Mouse (Mus musculus): Measurements from ENCODE around the gene Gm37240. TPM values are rescaled to one million over a fixed set of nuclear protein-coding genes. Genes with fewer than 3 reads are reported as not detected.

Gene Gm37240
- polyA plus RNA-seq, 1 experiment from 2014 or later: not detected

DNA sequence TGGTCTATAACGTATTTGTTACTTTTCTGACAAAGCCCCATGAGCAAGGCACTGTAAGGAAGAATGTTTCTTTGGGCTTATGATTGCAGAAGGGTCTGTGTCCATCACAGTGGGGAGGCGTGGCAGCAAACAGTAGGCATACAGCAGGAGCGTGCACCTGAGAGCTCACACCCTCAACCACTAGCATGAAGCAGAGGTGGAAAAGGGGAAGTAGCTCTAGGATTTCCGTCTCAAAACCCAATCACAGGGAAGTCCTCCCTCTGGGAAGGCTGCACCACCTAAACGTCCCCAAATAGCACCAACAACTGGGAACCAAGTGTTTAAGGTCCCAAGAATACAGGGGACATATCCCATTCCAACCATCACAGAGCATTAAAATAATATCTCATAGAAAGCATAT lies 26.3 kb downstream of the Gm37240 start:
- Histone ChIP-seq H3K27me3 (no peaks in the 10 kb centered on the region), H3K9ac (no peak overlapping the region), H3K27ac (replicated peaks) (no peak overlapping the region), H3K4me3 (no peak overlapping the region), H3K36me3 (no peaks in the 10 kb centered on the region), H3K4me2 (no peak overlapping the region), H3K9me3 (no peaks in the 10 kb centered on the region), H3K4me1 (replicated peaks) (no peaks in the 10 kb centered on the region)
- 89% methylated on average over 5 of the region's 5 CpGs for WGBS
- no peak for ATAC-seq (ENCODE audit: low read depth)

- H3K27ac ChIP-seq (replicated peaks): no peak overlapping the region
- no peak overlapping the region for H3K4me3 ChIP-seq
- H3K4me2 ChIP-seq: no peak overlapping the region
- no peak for ATAC-seq (ENCODE audit: low read depth)
- no peaks in the 10 kb centered on the region for H3K36me3 ChIP-seq
- 58% methylated on average over 6 of the region's 6 CpGs for WGBS
- H3K27me3 ChIP-seq: no peaks in the 10 kb centered on the region
- no peaks in the 10 kb centered on the region for H3K4me1 ChIP-seq (replicated peaks)
- H3K9me3 ChIP-seq: no peaks in the 10 kb centered on the region
- H3K9ac ChIP-seq: no peak overlapping the region
Observed at GRCm38 (mm10) chr3:85859311-85859710, 28.0 kb downstream of the Gm37240 start.

GRCm38 (mm10) chr3:85858140-85859135 lies 28.9 kb downstream of the Gm37240 start:
- H3K9ac ChIP-seq: no peak overlapping the region
- H3K4me1 ChIP-seq (replicated peaks): no peaks in the 10 kb centered on the region
- ATAC-seq (ENCODE audit: low read depth): no peak
- no peaks in the 10 kb centered on the region for H3K36me3 ChIP-seq
- no peak overlapping the region for H3K4me2 ChIP-seq
- 79% methylated on average over 11 of the region's 11 CpGs for WGBS
- H3K9me3 ChIP-seq: no peaks in the 10 kb centered on the region
- no peak overlapping the region for H3K27ac ChIP-seq (replicated peaks)
- no peak overlapping the region for H3K4me3 ChIP-seq
- no peaks in the 10 kb centered on the region for H3K27me3 ChIP-seq

DNA sequence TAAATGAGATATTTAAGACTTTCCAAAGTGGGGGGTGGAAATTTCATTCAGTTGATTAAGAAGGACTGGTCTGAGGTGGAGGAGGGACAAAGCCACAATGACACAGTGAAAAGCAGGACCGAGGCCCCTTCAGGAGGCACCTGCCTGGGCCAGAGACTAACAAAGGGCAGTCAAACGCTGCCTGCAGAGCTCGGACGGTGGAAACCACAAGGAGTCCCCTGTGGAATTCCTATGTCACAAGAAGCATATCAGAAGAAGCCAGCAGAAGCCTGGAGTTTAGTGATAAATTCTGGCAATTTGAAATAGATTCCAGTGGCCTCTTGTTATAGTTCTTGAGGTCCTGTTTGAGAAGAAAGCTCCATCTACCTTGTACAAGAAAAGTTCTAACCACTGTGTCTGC lies 30.2 kb downstream of the Gm37240 start:
- Histone ChIP-seq H3K9me3 (no peaks in the 10 kb centered on the region), H3K4me2 (no peak overlapping the region), H3K36me3 (no peaks in the 10 kb centered on the region), H3K27me3 (no peaks in the 10 kb centered on the region), H3K9ac (no peak overlapping the region), H3K4me3 (no peak overlapping the region), H3K4me1 (replicated peaks) (no peaks in the 10 kb centered on the region), H3K27ac (replicated peaks) (no peak overlapping the region)
- ATAC-seq (ENCODE audit: low read depth): no peak
- 21% methylated on average over 4 of the region's 4 CpGs for WGBS

GRCm38 (mm10) chr3:85855947-85856346 lies 31.4 kb downstream of the Gm37240 start:
- Histone ChIP-seq H3K4me3 (no peak overlapping the region), H3K27ac (replicated peaks) (no peak overlapping the region), H3K9ac (no peak overlapping the region), H3K9me3 (no peaks in the 10 kb centered on the region), H3K36me3 (no peaks in the 10 kb centered on the region), H3K4me1 (replicated peaks) (no peaks in the 10 kb centered on the region), H3K27me3 (no peaks in the 10 kb centered on the region), H3K4me2 (no peak overlapping the region)
- no peak for ATAC-seq (ENCODE audit: low read depth)
- WGBS: 90% methylated on average over 5 of the region's 5 CpGs

GRCm38 (mm10) chr3:85855043-85855442 lies 32.3 kb downstream of the Gm37240 start:
- Histone ChIP-seq H3K9me3 (no peaks in the 10 kb centered on the region), H3K4me3 (no peak overlapping the region), H3K4me2 (no peak overlapping the region), H3K27me3 (no peaks in the 10 kb centered on the region), H3K27ac (replicated peaks) (no peak overlapping the region), H3K4me1 (replicated peaks) (no peaks in the 10 kb centered on the region), H3K36me3 (no peaks in the 10 kb centered on the region), H3K9ac (no peak overlapping the region)
- no peak for ATAC-seq (ENCODE audit: low read depth)
- WGBS: 90% methylated on average over 3 of the region's 3 CpGs

DNA sequence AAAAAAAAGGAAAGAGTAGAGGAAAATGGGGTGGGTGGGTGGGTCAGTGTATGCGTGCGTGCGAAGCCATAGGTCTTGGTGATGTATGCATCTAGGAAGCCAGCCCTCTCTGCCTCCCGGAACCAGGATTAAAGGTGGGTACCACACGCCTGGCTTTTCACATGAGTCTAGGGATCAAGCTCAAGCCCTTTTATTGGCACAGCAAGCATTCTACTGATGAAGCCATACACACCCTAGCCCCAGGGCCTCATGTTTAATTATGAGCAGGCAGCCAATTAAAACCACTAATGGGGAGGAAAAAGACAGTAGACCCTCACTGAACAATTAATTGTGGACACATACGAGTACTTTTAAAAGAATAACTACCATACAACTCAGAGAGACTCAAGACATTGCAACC lies 33.2 kb downstream of the Gm37240 start:
- Histone ChIP-seq H3K9me3 (no peaks in the 10 kb centered on the region), H3K4me3 (no peak overlapping the region), H3K27ac (replicated peaks) (no peak overlapping the region), H3K4me1 (replicated peaks) (no peaks in the 10 kb centered on the region), H3K27me3 (no peaks in the 10 kb centered on the region), H3K9ac (no peak overlapping the region), H3K36me3 (no peaks in the 10 kb centered on the region), H3K4me2 (no peak overlapping the region)
- 77% methylated on average over 6 of the region's 6 CpGs for WGBS
- no peak for ATAC-seq (ENCODE audit: low read depth)

DNA sequence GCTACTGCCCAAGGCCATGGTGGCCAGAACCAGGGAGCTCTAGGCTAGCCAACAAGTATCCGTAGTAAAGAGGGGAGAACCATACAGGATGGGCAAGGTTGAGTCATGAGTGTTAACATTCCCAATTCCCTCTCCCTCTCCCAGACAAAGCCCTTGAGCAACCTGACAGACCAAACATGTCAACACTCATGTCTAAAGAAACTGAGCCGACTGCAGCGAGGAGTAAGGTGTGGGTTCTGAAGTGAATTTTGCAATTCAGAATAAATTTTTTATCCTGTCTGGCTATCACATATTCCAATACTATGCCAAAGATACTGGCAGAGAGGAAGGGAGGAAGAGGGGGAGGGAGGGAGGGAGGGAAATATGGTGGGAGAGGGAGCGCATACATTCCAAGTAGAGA lies 33.6 kb downstream of the Gm37240 start:
- Histone ChIP-seq H3K4me2 (no peak overlapping the region), H3K4me1 (replicated peaks) (no peaks in the 10 kb centered on the region), H3K36me3 (no peaks in the 10 kb centered on the region), H3K4me3 (no peak overlapping the region), H3K27ac (replicated peaks) (no peak overlapping the region), H3K9ac (no peak overlapping the region), H3K9me3 (no peaks in the 10 kb centered on the region), H3K27me3 (no peaks in the 10 kb centered on the region)
- ATAC-seq (ENCODE audit: low read depth): no peak
- WGBS: 97% methylated on average over 4 of the region's 4 CpGs

GRCm38 (mm10) chr3:85850079-85850478 lies 37.2 kb downstream of the Gm37240 start:
- Histone ChIP-seq H3K36me3 (no peaks in the 10 kb centered on the region), H3K4me2 (no peak overlapping the region), H3K4me1 (replicated peaks) (no peaks in the 10 kb centered on the region), H3K27ac (replicated peaks) (no peak overlapping the region), H3K27me3 (no peaks in the 10 kb centered on the region), H3K9ac (no peak overlapping the region), H3K9me3 (no peaks in the 10 kb centered on the region), H3K4me3 (no peak overlapping the region)
- WGBS: 98% methylated on average over 1 of the region's 1 CpGs
- ATAC-seq (ENCODE audit: low read depth): no peak

GRCm38 (mm10) chr3:85846316-85846715 lies 41.0 kb downstream of the Gm37240 start:
- H3K4me1 ChIP-seq (replicated peaks): peaks cover 10% of the 10 kb centered on the region
- 83% methylated on average over 1 of the region's 1 CpGs for WGBS
- ATAC-seq (ENCODE audit: low read depth): no peak
- no peaks in the 10 kb centered on the region for H3K36me3 ChIP-seq
- no peaks in the 10 kb centered on the region for H3K27me3 ChIP-seq
- H3K27ac ChIP-seq (replicated peaks): no peak overlapping the region
- no peak overlapping the region for H3K4me2 ChIP-seq
- H3K9ac ChIP-seq: no peak overlapping the region
- no peak overlapping the region for H3K4me3 ChIP-seq
- H3K9me3 ChIP-seq: no peaks in the 10 kb centered on the region

- Histone ChIP-seq H3K36me3 (no peaks in the 10 kb centered on the region), H3K9ac (no peak overlapping the region), H3K4me2 (no peak overlapping the region), H3K27me3 (no peaks in the 10 kb centered on the region), H3K4me3 (no peak overlapping the region), H3K4me1 (replicated peaks) (peaks cover 10% of the 10 kb centered on the region), H3K9me3 (no peaks in the 10 kb centered on the region), H3K27ac (replicated peaks) (no peak overlapping the region)
- WGBS: 85% methylated on average over 6 of the region's 6 CpGs
- no peak for ATAC-seq (ENCODE audit: low read depth)
Observed at GRCm38 (mm10) chr3:85845341-85845740, 42.0 kb downstream of the Gm37240 start.

DNA sequence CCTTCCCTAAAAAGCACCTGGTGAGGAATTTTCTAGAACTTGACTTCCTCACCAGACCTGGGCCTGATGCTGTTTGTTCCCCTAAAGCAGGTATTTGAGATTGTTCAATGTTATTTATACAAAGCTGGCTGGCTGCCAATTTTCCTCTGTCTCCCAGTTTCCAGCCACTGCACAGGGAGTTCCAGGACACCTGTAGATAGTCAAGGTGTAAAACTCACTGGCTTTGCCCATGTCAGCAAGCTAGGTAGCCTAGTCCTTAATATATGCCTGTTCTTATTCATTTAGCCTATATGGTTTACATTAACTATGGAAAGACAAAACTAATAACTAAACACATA lies 44.5 kb downstream of the Gm37240 start:
- Histone ChIP-seq H3K4me3 (no peak overlapping the region), H3K4me1 (replicated peaks) (peaks cover 10% of the 10 kb centered on the region), H3K9me3 (no peaks in the 10 kb centered on the region), H3K9ac (no peak overlapping the region), H3K36me3 (no peaks in the 10 kb centered on the region), H3K27me3 (no peaks in the 10 kb centered on the region), H3K27ac (replicated peaks) (no peak overlapping the region), H3K4me2 (no peak overlapping the region)
- no peak for ATAC-seq (ENCODE audit: low read depth)

Measured in neural tube, embryonic 13.5 days (tissue).